Mouse (Mus musculus): ENCODE results near the gene H6pd.

- no peak for TF ChIP-seq POLR2A (IDR thresholded peaks at IDR 0.05; ENCODE audit: borderline replicate concordance, extremely low read depth, low read depth, low read length)
- no peak for TF ChIP-seq CTCF (IDR thresholded peaks at IDR 0.05; ENCODE audit: insufficient read depth, low read length)
Measured at GRCm38 (mm10) chr4:150011564-150012321, 2.9 kb upstream of the H6pd start.
